Mouse (Mus musculus) kidney, postnatal 0 days (tissue): ENCODE measurements around the gene Nmb. TPM values are rescaled to one million over a fixed set of nuclear protein-coding genes. Genes with fewer than 3 reads are reported as not detected.
A peak's percentile ranks its signal among the peaks of the same experiment; 100 is the strongest.

Experiments used
- ATAC-seq: fragments of 200-750 bp; cut with Nextera tagmentation; replicated peaks from 2 replicates; pipeline ENCODE4 v1.8.0; 2017; ENCODE audit warnings: low read depth, moderate number of reproducible peaks, moderate TSS enrichment, moderate library complexity; ENCODE audit not compliant: low FRiP score
- DNase-seq: peaks from one replicate; pipeline ENCODE4 v3.0.0-alpha.2; 2016; ENCODE audit warnings: low spot score
- H3K27ac ChIP-seq: fragments of 300-500 bp; sonication (generic); 2 replicates; pipeline ENCODE4 v1.5.1; 2014; ENCODE audit warnings: mild to moderate bottlenecking
- H3K27me3 ChIP-seq: fragments of 300-500 bp; sonication (generic); 2 replicates; pipeline ENCODE4 v1.6.1; 2014; ENCODE audit warnings: low read length, mixed read lengths; ENCODE audit not compliant: insufficient read depth
- H3K36me3 ChIP-seq: fragments of 300-500 bp; sonication (generic); 2 replicates; pipeline ENCODE4 v1.6.1; 2014; ENCODE audit warnings: low read length, mixed read lengths; ENCODE audit not compliant: insufficient read depth
- H3K4me1 ChIP-seq: fragments of 300-500 bp; sonication (generic); replicated peaks from 2 replicates; pipeline ENCODE4 v1.6.1; 2014; ENCODE audit warnings: antibody characterized with exemption, low read length, mixed read lengths; ENCODE audit not compliant: insufficient read depth
- H3K4me2 ChIP-seq: fragments of 300-500 bp; sonication (generic); 2 replicates; pipeline ENCODE4 v1.6.1; 2014; ENCODE audit warnings: mild to moderate bottlenecking, low read length, moderate library complexity, mixed read lengths
- H3K4me3 ChIP-seq: fragments of 300-500 bp; sonication (generic); replicated peaks from 2 replicates; pipeline ENCODE4 v1.5.1; 2014; ENCODE audit warnings: low read depth, low read length
- H3K9ac ChIP-seq: fragments of 300-500 bp; sonication (generic); 2 replicates; pipeline ENCODE4 v1.6.1; 2014; ENCODE audit warnings: low read depth, low read length
- H3K9me3 ChIP-seq: fragments of 300-500 bp; sonication (generic); replicated peaks from 2 replicates; pipeline ENCODE4 v1.6.1; 2016; ENCODE audit warnings: low read length, inconsistent platforms, mixed read lengths
- CTCF ChIP-seq: IDR thresholded peaks from 2 replicates; pipeline ENCODE4 v1.5.1; 2016; ENCODE audit warnings: antibody characterized with exemption, low read depth, mild to moderate bottlenecking, moderate library complexity
- WGBS: fragments of 180-500 bp; shearing (Covaris S2); extraction: QIAGEN DNeasy Blood & Tissue Kit; methylation state at CpG from one replicate; pipeline ENCODE4 v1.1.7; 2014; 5-methylcytosine and 5-hydroxymethylcytosine counted together
- polyA plus RNA-seq: library from polyadenylated mRNA; unstranded; fragments of >200 nt; fragmentation: Nextera tagmentation; extraction: Ambion mirVana; gene quantifications from 2 replicates; pipeline ENCODE4 v1.2.1, GENCODE M21; 2015

Gene Nmb
- polyA plus RNA-seq, 1 experiment from 2014 or later = 10.5 TPM

DNA sequence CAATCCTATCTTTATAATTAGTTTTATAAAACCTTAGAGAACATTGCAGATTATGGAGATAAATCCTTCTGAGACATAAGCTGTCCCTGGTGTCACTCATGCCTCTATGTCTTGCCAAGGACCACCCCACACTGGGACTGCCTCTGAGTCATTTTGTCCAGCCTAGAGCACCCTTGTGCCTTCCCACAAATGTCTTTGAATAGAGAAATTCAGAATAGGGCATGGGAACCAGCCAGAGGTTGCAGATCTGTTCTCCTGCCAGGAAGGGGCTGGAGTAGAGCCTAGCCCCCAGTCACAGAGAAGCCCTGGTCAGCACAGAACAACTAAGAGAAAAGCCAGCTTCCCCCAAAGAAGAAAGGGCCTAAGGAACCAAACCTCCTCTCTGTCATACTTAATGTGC, 49.6 kb downstream of the Nmb start:
- no peaks in the 10 kb centered on the region for H3K36me3 ChIP-seq
- H3K4me3 ChIP-seq = no peak overlapping the region
- TF ChIP-seq CTCF = no peak
- no peak for ATAC-seq
- H3K4me2 ChIP-seq = no peak overlapping the region
- H3K9me3 ChIP-seq = no peaks in the 10 kb centered on the region
- no peak overlapping the region for H3K27ac ChIP-seq
- H3K27me3 ChIP-seq = no peaks in the 10 kb centered on the region
- 0 out of 2 replicates have a peak, but pooled peaks cover 4% of the 10 kb centered on the region for H3K4me1 ChIP-seq
- DNase-seq = no peak
- no peak overlapping the region for H3K9ac ChIP-seq

DNA sequence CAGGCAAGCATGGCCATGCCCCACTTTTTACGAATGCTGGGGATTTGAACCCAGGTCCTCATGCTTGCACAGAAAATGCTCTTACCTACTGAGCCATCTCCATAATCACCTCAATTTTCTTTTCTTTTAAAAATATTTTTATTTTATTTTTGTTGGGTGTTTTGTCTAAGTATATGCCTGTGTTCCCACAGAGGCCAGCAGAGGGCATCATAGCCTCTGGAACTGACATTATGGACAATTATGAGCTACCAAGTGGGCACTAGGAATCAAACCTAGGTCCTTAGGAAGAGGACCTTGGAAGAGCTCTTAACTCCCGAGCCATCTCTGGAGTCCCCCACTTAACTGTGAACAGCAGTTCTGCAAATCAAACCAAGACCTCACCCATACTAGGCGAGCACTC, 51.7 kb downstream of the Nmb start:
- H3K9me3 ChIP-seq = no peaks in the 10 kb centered on the region
- 93% methylated on average over 3 of the region's 3 CpGs for WGBS
- TF ChIP-seq CTCF = 0 out of 2 replicates have a peak, but pooled peaks have one; percentile 25
- no peak overlapping the region for H3K4me3 ChIP-seq
- no peaks in the 10 kb centered on the region for H3K4me1 ChIP-seq
- no peak overlapping the region for H3K4me2 ChIP-seq
- H3K27me3 ChIP-seq = no peaks in the 10 kb centered on the region
- no peak overlapping the region for H3K9ac ChIP-seq
- H3K27ac ChIP-seq = no peak overlapping the region
- H3K36me3 ChIP-seq = no peaks in the 10 kb centered on the region
- DNase-seq (no peak), ATAC-seq (no peak)

Other genes with a start within 250 kb of the Nmb start
- gene Crtc3, start 216.2 kb downstream of the Nmb start, polyA plus RNA-seq = 18.5 and 18.9 TPM in 2 replicates
- 77.0 and 83.7 TPM in 2 replicates for gene Iqgap1, start 79.1 kb downstream of the Nmb start, polyA plus RNA-seq
- gene Zscan2, start 44.2 kb downstream of the Nmb start, polyA plus RNA-seq = 2.7 TPM in 2 replicates
- 29.8 and 32.9 TPM in 2 replicates for gene Wdr73, start 3.8 kb downstream of the Nmb start, polyA plus RNA-seq
- 222 and 226 TPM in 2 replicates for gene Sec11a, start 42.7 kb upstream of the Nmb start, polyA plus RNA-seq
- gene Zfp592, start 88.6 kb upstream of the Nmb start, polyA plus RNA-seq = 8.6 and 9.7 TPM in 2 replicates
- gene Alpk3, start 152.5 kb upstream of the Nmb start, polyA plus RNA-seq = 0.18 and 0.22 TPM in 2 replicates
- gene Slc28a1, start 209.7 kb upstream of the Nmb start, polyA plus RNA-seq = 1.1 and 1.3 TPM in 2 replicates